Mouse (Mus musculus): ENCODE data around the gene Slc25a41. TPM values are rescaled to one million over a fixed set of nuclear protein-coding genes. Genes with fewer than 3 reads are reported as not detected.

Gene Slc25a41
- polyA plus RNA-seq, 1 experiment = not detected

- no peak for TF ChIP-seq GATA1 (IDR thresholded peaks at IDR 0.05; ENCODE audit: low read length)
These were observed 53.0 kb downstream of the Slc25a41 start for GRCm38 (mm10) chr17:56988441-56988840.

GRCm38 (mm10) chr17:56986105-56986805 is 55.2 kb downstream of the Slc25a41 start:
- TF ChIP-seq GATA1 (IDR thresholded peaks at IDR 0.05; ENCODE audit: low read length) = no peak

GRCm38 (mm10) chr17:56985656-56986055 is 55.8 kb downstream of the Slc25a41 start:
- TF ChIP-seq GATA1 (IDR thresholded peaks at IDR 0.05; ENCODE audit: low read length) = no peak

GRCm38 (mm10) chr17:56984886-56985285 is 56.6 kb downstream of the Slc25a41 start:
- TF ChIP-seq GATA1 (IDR thresholded peaks at IDR 0.05; ENCODE audit: low read length) = no peak

Other genes starting within 250 kb of the Slc25a41 start
- gene Rfx2, start 210.6 kb downstream of the Slc25a41 start, polyA plus RNA-seq (2012) = 27.4 and 31.2 TPM in 2 replicates
- not detected in 2 replicates for gene Acsbg2, start 167.2 kb downstream of the Slc25a41 start, polyA plus RNA-seq (2012)
- gene 1700061G19Rik, start 166.2 kb downstream of the Slc25a41 start, polyA plus RNA-seq (2012) = not detected in 2 replicates
- 76.7 and 99.5 TPM in 2 replicates for gene Mllt1, start 106.2 kb downstream of the Slc25a41 start, polyA plus RNA-seq (2012)
- not detected in 2 replicates for gene Acer1, start 59.5 kb downstream of the Slc25a41 start, polyA plus RNA-seq (2012)
- 185 and 272 TPM in 2 replicates for gene Clpp, start 51.3 kb downstream of the Slc25a41 start, polyA plus RNA-seq (2012)
- 51.6 and 80.9 TPM in 2 replicates for gene Alkbh7, start 44.3 kb downstream of the Slc25a41 start, polyA plus RNA-seq (2012)
- not detected in 2 replicates for gene Pspn, start 41.6 kb downstream of the Slc25a41 start, polyA plus RNA-seq (2012)
- gene Gtf2f1, start 30.4 kb downstream of the Slc25a41 start, polyA plus RNA-seq (2012) = 210 and 212 TPM in 2 replicates
- 0.04 TPM in 1 of 2 replicates, not detected in the other for gene Gm17949, start 30.2 kb downstream of the Slc25a41 start, polyA plus RNA-seq (2012)
- gene Khsrp, start 10.1 kb downstream of the Slc25a41 start, polyA plus RNA-seq (2012) = 202 and 209 TPM in 2 replicates
- gene Crb3, start 17.5 kb upstream of the Slc25a41 start, polyA plus RNA-seq (2012) = 0.12 and 0.19 TPM in 2 replicates
- 22.4 and 24.4 TPM in 2 replicates for gene Slc25a23, start 18.2 kb upstream of the Slc25a41 start, polyA plus RNA-seq (2012)
- gene Dennd1c, start 36.9 kb upstream of the Slc25a41 start, polyA plus RNA-seq (2012) = 4.7 and 5.7 TPM in 2 replicates
- gene Tubb4a, start 46.1 kb upstream of the Slc25a41 start, polyA plus RNA-seq (2012) = not detected in 2 replicates
- gene Tnfsf9, start 63.7 kb upstream of the Slc25a41 start, polyA plus RNA-seq (2012) = 1.8 and 2.5 TPM in 2 replicates
- not detected in 2 replicates for gene Cd70, start 108.1 kb upstream of the Slc25a41 start, polyA plus RNA-seq (2012)
- not detected in 2 replicates for gene Tnfsf14, start 152.5 kb upstream of the Slc25a41 start, polyA plus RNA-seq (2012)
- gene C3, start 186.5 kb upstream of the Slc25a41 start, polyA plus RNA-seq (2012) = not detected in 2 replicates
- gene Gpr108, start 206.8 kb upstream of the Slc25a41 start, polyA plus RNA-seq (2012) = 15.2 and 17.6 TPM in 2 replicates
- 13.9 and 14.8 TPM in 2 replicates for gene Trip10, start 207.8 kb upstream of the Slc25a41 start, polyA plus RNA-seq (2012)
- 38.8 and 39.8 TPM in 2 replicates for gene Vav1, start 237.4 kb upstream of the Slc25a41 start, polyA plus RNA-seq (2012)

All from G1E-ER4 (cell line).